Mouse (Mus musculus) testis, adult 2 months (tissue): ENCODE measurements around the gene Ubash3b.

ENCODE experiments used
- CTCF ChIP-seq: fragments of 200-500 bp; IDR thresholded peaks from 2 replicates; pipeline ENCODE4 v1.5.1; 2012; ENCODE audit warnings: low read depth, mild to moderate bottlenecking, inconsistent platforms, low read length, moderate library complexity; ENCODE audit not compliant: control insufficient read depth, insufficient read depth, insufficient replicate concordance
- POLR2A ChIP-seq: fragments of 200-500 bp; IDR thresholded peaks from 2 replicates; pipeline ENCODE4 v1.6.1; 2012; ENCODE audit warnings: low read depth, mild to moderate bottlenecking, inconsistent platforms, low read length, moderate library complexity; ENCODE audit not compliant: control insufficient read depth

DNA sequence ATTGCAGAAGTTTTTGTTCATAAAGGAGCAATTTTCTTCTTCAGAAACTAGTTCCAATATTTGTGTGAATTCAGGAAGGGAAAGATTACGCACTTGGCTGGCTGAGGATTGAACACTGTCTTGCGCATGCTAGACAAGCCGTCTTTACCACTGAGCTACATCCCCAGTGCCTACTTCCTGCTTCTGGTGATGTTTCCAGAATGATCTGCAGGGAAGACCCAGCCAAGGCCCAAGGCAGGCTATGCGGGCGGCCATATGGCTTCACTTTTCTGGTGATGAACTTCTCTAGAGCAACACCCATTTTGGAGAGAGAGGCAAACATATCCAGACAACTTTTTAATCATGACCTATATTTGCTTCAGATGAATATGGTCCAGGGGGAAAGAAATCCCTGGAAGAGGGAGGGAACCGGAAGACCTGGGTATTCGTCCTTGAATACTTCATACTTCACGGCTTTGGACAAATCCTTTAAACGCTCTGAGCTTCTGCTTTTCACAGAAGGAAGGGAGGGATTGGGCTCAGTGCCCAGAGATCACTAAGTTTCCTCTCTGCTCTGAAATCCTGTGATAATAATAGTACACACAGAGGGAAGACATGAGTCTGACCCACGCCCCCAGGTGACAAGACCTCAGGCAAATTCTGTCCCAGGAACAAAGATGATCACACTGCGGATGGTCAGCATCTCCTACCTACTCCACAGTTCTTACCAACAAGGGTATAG, 38.9 kb downstream of the Ubash3b start:
- no peak for TF ChIP-seq CTCF
- no peak for TF ChIP-seq POLR2A
